Mouse (Mus musculus) limb, embryonic 15.5 days (tissue): ENCODE measurements around the gene Cabp4. TPM values are rescaled to one million over a fixed set of nuclear protein-coding genes. Genes with fewer than 3 reads are reported as not detected.
"Not testable (repeated sequence)": the region's sequence is repeated elsewhere in the genome, so short reads cannot be mapped to it uniquely, and the experiment has no call there.

Experiments used
- ATAC-seq: fragments of 200-750 bp; cut with Nextera tagmentation; 2 replicates; pipeline ENCODE4 v1.8.0; 2017; ENCODE audit warnings: low read depth, moderate TSS enrichment; ENCODE audit not compliant: insufficient number of reproducible peaks, low FRiP score, low TSS enrichment
- H3K27ac ChIP-seq: fragments of 300-500 bp; sonication (generic); 2 replicates; pipeline ENCODE4 v1.5.1; 2015; ENCODE audit warnings: moderate library complexity, mild to moderate bottlenecking, inconsistent platforms
- H3K27me3 ChIP-seq: fragments of 300-500 bp; sonication (generic); 2 replicates; pipeline ENCODE4 v1.6.1; 2015; ENCODE audit warnings: inconsistent platforms
- H3K36me3 ChIP-seq: fragments of 300-500 bp; sonication (generic); 2 replicates; pipeline ENCODE4 v1.6.1; 2015; ENCODE audit warnings: inconsistent platforms
- H3K4me1 ChIP-seq: fragments of 300-500 bp; sonication (generic); 2 replicates; pipeline ENCODE4 v1.6.1; 2015; ENCODE audit warnings: inconsistent platforms
- H3K4me2 ChIP-seq: fragments of 300-500 bp; sonication (generic); 2 replicates; pipeline ENCODE4 v1.6.1; 2015; ENCODE audit warnings: mild to moderate bottlenecking, inconsistent platforms
- H3K4me3 ChIP-seq: fragments of 300-500 bp; sonication (generic); 2 replicates; pipeline ENCODE4 v1.5.1; 2015; ENCODE audit warnings: mild to moderate bottlenecking, inconsistent platforms
- H3K9ac ChIP-seq: fragments of 300-500 bp; sonication (generic); 2 replicates; pipeline ENCODE4 v1.6.1; 2015; ENCODE audit warnings: inconsistent platforms
- H3K9me3 ChIP-seq: fragments of 300-500 bp; sonication (generic); 2 replicates; pipeline ENCODE4 v1.6.1; 2016; ENCODE audit warnings: inconsistent platforms
- WGBS: fragments of 180-500 bp; shearing (Covaris S2); methylation state at CpG from one replicate; pipeline ENCODE4 v1.1.7; 2015; 5-methylcytosine and 5-hydroxymethylcytosine counted together
- polyA plus RNA-seq: library from polyadenylated mRNA; unstranded; fragments of >200 nt; fragmentation: Nextera tagmentation; extraction: Ambion mirVana; gene quantifications from 2 replicates; pipeline ENCODE4 v1.2.1, GENCODE M21; 2015

The Cabp4 gene
- polyA plus RNA-seq, 1 experiment from 2014 or later = 0.05 TPM

- Histone ChIP-seq H3K9me3 (no peaks in the 10 kb centered on the region), H3K27me3 (no peaks in the 10 kb centered on the region), H3K9ac (no peak overlapping the region), H3K4me2 (no peak overlapping the region), H3K4me3 (no peak overlapping the region), H3K36me3 (no peaks in the 10 kb centered on the region), H3K4me1 (peaks cover 1% of the 10 kb centered on the region; the same call in 1 of the 2 replicates), H3K27ac (no peak overlapping the region)
- ATAC-seq = no peak
- WGBS = 91% methylated on average over 18 of the region's 18 CpGs
Measured at GRCm38 (mm10) chr19:4142416-4143173, 1.2 kb downstream of the Cabp4 start.

GRCm38 (mm10) chr19:4140147-4140546 is 3.7 kb downstream of the Cabp4 start:
- no peaks in the 10 kb centered on the region for H3K4me1 ChIP-seq
- no peak for ATAC-seq
- H3K27ac ChIP-seq = no peak overlapping the region
- H3K4me3 ChIP-seq = no peak overlapping the region
- no peak overlapping the region for H3K9ac ChIP-seq
- no peak overlapping the region for H3K4me2 ChIP-seq
- no peaks in the 10 kb centered on the region for H3K27me3 ChIP-seq
- H3K9me3 ChIP-seq = no peaks in the 10 kb centered on the region
- WGBS = 79% methylated on average over 6 of the region's 6 CpGs
- no peaks in the 10 kb centered on the region for H3K36me3 ChIP-seq

- ATAC-seq = no peak
- Histone ChIP-seq H3K9me3 (no peaks in the 10 kb centered on the region), H3K4me2 (no peak within 1 kb of the TSS), H3K9ac (no peak within 1 kb of the TSS), H3K4me3 (no peak within 1 kb of the TSS), H3K36me3 (no peaks in the 10 kb centered on the region), H3K27ac (no peak within 1 kb of the TSS), H3K27me3 (no peaks in the 10 kb centered on the region), H3K4me1 (no peaks in the 10 kb centered on the region)
- whole genome bisulfite sequencing = 74% methylated on average over 2 of the region's 2 CpGs
Measured at GRCm38 (mm10) chr19:4139446-4139845, 4.4 kb downstream of the Cabp4 start, which contains the start of gene Gpr152. TSS of gene Gpr152 (plus strand) at chr19:4139787.

- H3K4me1 ChIP-seq = no peaks in the 10 kb centered on the region
- no peak for ATAC-seq
- no peak overlapping the region for H3K4me2 ChIP-seq
- no peak overlapping the region for H3K4me3 ChIP-seq
- WGBS = 80% methylated on average over 5 of the region's 5 CpGs
- H3K36me3 ChIP-seq = peaks cover 5% of the 10 kb centered on the region
- H3K9ac ChIP-seq = no peak overlapping the region
- H3K27ac ChIP-seq = no peak overlapping the region
- no peaks in the 10 kb centered on the region for H3K27me3 ChIP-seq
- no peaks in the 10 kb centered on the region for H3K9me3 ChIP-seq
Measured at GRCm38 (mm10) chr19:4137913-4138312, 5.9 kb downstream of the Cabp4 start.

GRCm38 (mm10) chr19:4136463-4136862 is 7.4 kb downstream of the Cabp4 start:
- 76% methylated on average over 5 of the region's 5 CpGs for WGBS
- ATAC-seq = no peak
- no peaks in the 10 kb centered on the region for H3K27me3 ChIP-seq
- no peak overlapping the region for H3K4me2 ChIP-seq
- no peaks in the 10 kb centered on the region for H3K9me3 ChIP-seq
- H3K4me3 ChIP-seq = no peak overlapping the region
- no peaks in the 10 kb centered on the region for H3K4me1 ChIP-seq
- no peak overlapping the region for H3K9ac ChIP-seq
- peaks cover 20% of the 10 kb centered on the region for H3K36me3 ChIP-seq
- H3K27ac ChIP-seq = no peak overlapping the region

GRCm38 (mm10) chr19:4135963-4136345 is 7.9 kb downstream of the Cabp4 start:
- not testable (repeated sequence) for H3K4me2 ChIP-seq, H3K27me3 ChIP-seq, H3K9me3 ChIP-seq, H3K27ac ChIP-seq, H3K4me1 ChIP-seq, H3K9ac ChIP-seq, ATAC-seq, H3K4me3 ChIP-seq
- peaks cover 25% of the 10 kb centered on the region for H3K36me3 ChIP-seq
- WGBS = 24% methylated on average over 8 of the region's 8 CpGs

GRCm38 (mm10) chr19:4135229-4135962 is 8.4 kb downstream of the Cabp4 start:
- H3K4me3 ChIP-seq, H3K9me3 ChIP-seq, H3K27me3 ChIP-seq, H3K4me1 ChIP-seq, H3K4me2 ChIP-seq, H3K27ac ChIP-seq, H3K9ac ChIP-seq, ATAC-seq: not testable (repeated sequence)
- H3K36me3 ChIP-seq = peaks cover 30% of the 10 kb centered on the region
- WGBS = 76% methylated on average over 6 of the region's 6 CpGs

- no peak overlapping the region for H3K9ac ChIP-seq
- peaks cover 38% of the 10 kb centered on the region for H3K36me3 ChIP-seq
- H3K4me3 ChIP-seq = no peak overlapping the region
- H3K27ac ChIP-seq = no peak overlapping the region
- ATAC-seq = no peak
- no peaks in the 10 kb centered on the region for H3K4me1 ChIP-seq
- H3K9me3 ChIP-seq = no peaks in the 10 kb centered on the region
- H3K4me2 ChIP-seq = no peak overlapping the region
- H3K27me3 ChIP-seq = no peaks in the 10 kb centered on the region
- 83% methylated on average over 4 of the region's 4 CpGs for WGBS
Measured at GRCm38 (mm10) chr19:4134354-4134753, 9.5 kb downstream of the Cabp4 start.

- no peak overlapping the region for H3K27ac ChIP-seq
- 88% methylated on average over 2 of the region's 2 CpGs for WGBS
- ATAC-seq = no peak
- H3K4me1 ChIP-seq = peaks cover 9% of the 10 kb centered on the region
- no peaks in the 10 kb centered on the region for H3K27me3 ChIP-seq
- no peak overlapping the region for H3K4me2 ChIP-seq
- no peak overlapping the region for H3K9ac ChIP-seq
- no peak overlapping the region for H3K4me3 ChIP-seq
- H3K36me3 ChIP-seq = peaks cover 56% of the 10 kb centered on the region
- no peaks in the 10 kb centered on the region for H3K9me3 ChIP-seq
Measured at GRCm38 (mm10) chr19:4131768-4132167, 12.1 kb downstream of the Cabp4 start.

GRCm38 (mm10) chr19:4131075-4131474 is 12.8 kb downstream of the Cabp4 start:
- H3K4me2 ChIP-seq = no peak overlapping the region
- no peaks in the 10 kb centered on the region for H3K27me3 ChIP-seq
- WGBS = 86% methylated on average over 5 of the region's 5 CpGs
- peaks cover 56% of the 10 kb centered on the region for H3K36me3 ChIP-seq
- no peak for ATAC-seq
- no peak overlapping the region for H3K4me3 ChIP-seq
- H3K4me1 ChIP-seq = peaks cover 13% of the 10 kb centered on the region
- no peaks in the 10 kb centered on the region for H3K9me3 ChIP-seq
- no peak overlapping the region for H3K9ac ChIP-seq
- H3K27ac ChIP-seq = no peak overlapping the region

GRCm38 (mm10) chr19:4130106-4130505 is 13.7 kb downstream of the Cabp4 start:
- H3K9ac ChIP-seq = no peak overlapping the region
- peaks cover 13% of the 10 kb centered on the region for H3K4me1 ChIP-seq

GRCm38 (mm10) chr19:4129462-4129861 is 14.4 kb downstream of the Cabp4 start:
- H3K4me3 ChIP-seq = no peak overlapping the region
- H3K9me3 ChIP-seq = no peaks in the 10 kb centered on the region
- H3K9ac ChIP-seq = no peak overlapping the region
- no peak overlapping the region for H3K27ac ChIP-seq
- H3K4me1 ChIP-seq = peaks cover 13% of the 10 kb centered on the region
- peaks cover 56% of the 10 kb centered on the region for H3K36me3 ChIP-seq
- no peak overlapping the region for H3K4me2 ChIP-seq
- no peaks in the 10 kb centered on the region for H3K27me3 ChIP-seq
- ATAC-seq = no peak
- 90% methylated on average over 7 of the region's 7 CpGs for WGBS

More at GRCm38 (mm10) chr19:4130106-4130505, 13.7 kb downstream of the Cabp4 start:
- WGBS = 86% methylated on average over 4 of the region's 4 CpGs
- Histone ChIP-seq H3K36me3 (peaks cover 56% of the 10 kb centered on the region), H3K27ac (no peak overlapping the region), H3K4me2 (no peak overlapping the region), H3K4me3 (no peak overlapping the region), H3K9me3 (no peaks in the 10 kb centered on the region), H3K27me3 (no peaks in the 10 kb centered on the region)
- ATAC-seq = no peak
